Mouse (Mus musculus): ENCODE results near the gene Tenm4. TPM values are rescaled to one million over a fixed set of nuclear protein-coding genes. Genes with fewer than 3 reads are reported as not detected.
A peak's percentile ranks its signal among the peaks of the same experiment; 100 is the strongest.

The Tenm4 gene
- total RNA-seq, 2 experiments from 2014 or later, result 111 to 131 TPM

GRCm38 (mm10) chr7:96860650-96861049, 689.6 kb downstream of the Tenm4 start:
- Histone ChIP-seq H3K4me3 (no peak overlapping the region), H3K27ac (no peak overlapping the region)
- DNase-seq (ENCODE audit: low spot score in 2 of 2), result no peak
- TF ChIP-seq CTCF (conservative IDR thresholded peaks at IDR 0.05), result no peak

GRCm38 (mm10) chr7:96864894-96865722, 694.1 kb downstream of the Tenm4 start:
- Histone ChIP-seq H3K27ac (peak overlapping the region; percentile 36), H3K4me3 (no peak overlapping the region)
- peak in 1 of 2 experiments; percentile 52 for DNase-seq (ENCODE audit: low spot score in 2 of 2)
- no peak for TF ChIP-seq CTCF (conservative IDR thresholded peaks at IDR 0.05)

DNA sequence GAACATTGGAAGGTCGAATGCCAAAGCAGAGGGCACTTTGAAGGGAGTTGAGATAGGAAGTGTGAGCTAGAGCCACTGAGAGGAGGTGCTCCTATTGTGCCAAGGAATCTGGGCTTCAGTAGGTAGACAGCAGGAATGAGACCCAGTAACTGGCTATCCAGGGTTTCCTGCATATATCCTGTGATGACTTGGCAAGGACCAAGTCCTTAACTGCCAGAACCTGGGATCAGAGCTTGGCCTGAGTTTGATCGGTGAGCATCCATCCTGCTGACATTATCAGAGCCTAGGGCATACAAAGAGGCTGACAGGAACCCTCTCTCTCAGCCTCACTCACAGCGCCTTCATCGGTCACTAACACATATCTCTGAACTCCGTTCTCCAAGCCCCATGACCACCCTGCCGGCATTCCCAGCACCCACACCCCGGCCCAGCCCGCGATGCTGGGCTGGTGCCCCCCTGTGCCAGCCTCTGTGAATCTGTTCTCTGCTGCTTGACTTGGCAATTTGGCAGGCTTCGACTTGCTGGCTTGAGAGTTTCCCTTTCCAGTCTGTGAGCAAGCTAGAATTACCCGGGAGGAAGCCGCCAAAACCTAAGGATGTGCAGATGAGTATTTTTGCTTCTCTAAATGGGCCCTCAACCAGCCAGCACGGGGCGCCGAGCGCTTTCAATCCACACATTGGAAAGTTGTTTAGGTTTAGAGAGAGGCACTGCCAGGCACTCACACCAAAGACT, 698.2 kb downstream of the Tenm4 start:
- Histone ChIP-seq H3K4me3 (no peak overlapping the region), H3K27ac (no peak overlapping the region)
- TF ChIP-seq CTCF (conservative IDR thresholded peaks at IDR 0.05), result no peak
- peak; percentile 34 to 55 for DNase-seq (ENCODE audit: low spot score in 2 of 2)

- DNase-seq (ENCODE audit: low spot score in 2 of 2), result no peak
- Histone ChIP-seq H3K4me3 (no peak overlapping the region), H3K27ac (no peak overlapping the region)
- TF ChIP-seq CTCF (conservative IDR thresholded peaks at IDR 0.05), result no peak
Observed at GRCm38 (mm10) chr7:96870473-96870872, 699.4 kb downstream of the Tenm4 start.

- H3K27ac ChIP-seq, result no peak overlapping the region
- no peak overlapping the region for H3K4me3 ChIP-seq
- DNase-seq (ENCODE audit: low spot score in 2 of 2), result no peak
- no peak for TF ChIP-seq CTCF (conservative IDR thresholded peaks at IDR 0.05)
Observed at GRCm38 (mm10) chr7:96871031-96871430, 700.0 kb downstream of the Tenm4 start.

DNA sequence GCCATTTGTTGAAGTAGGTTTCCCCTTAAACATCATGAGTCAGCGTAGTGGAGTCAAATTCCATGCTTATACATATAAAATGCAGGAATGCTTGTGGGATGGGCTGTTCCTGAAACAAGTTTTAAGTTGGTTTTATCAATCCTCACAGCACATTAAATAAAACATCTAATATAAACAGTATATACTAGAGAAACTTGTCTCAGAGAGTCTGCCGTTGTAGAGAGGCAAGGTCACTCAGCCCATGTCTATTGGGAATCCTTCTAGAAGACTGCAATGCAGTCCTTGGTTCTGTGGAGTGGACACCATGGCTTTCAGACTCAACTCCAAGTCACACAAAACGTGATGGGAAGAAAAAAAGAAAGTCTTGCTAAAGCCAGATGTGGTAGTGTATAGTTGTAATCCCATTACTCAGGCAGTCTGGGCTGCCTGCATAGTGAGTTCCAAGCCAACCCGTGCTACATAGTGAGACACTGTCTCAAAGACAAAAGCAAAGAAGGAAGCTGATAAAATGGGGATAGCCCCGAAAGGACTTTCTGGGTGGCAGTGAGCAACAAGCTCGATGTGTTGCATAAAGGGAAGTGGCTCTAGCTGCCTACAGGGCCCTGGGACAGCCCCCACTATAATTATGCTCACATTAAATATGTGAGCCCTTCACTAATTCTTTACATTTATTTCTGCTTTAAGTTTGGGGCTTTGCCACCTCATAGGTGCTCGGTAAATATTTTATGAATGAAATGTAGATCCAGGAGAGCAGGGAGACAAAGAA, 707.6 kb downstream of the Tenm4 start:
- no peak for TF ChIP-seq CTCF (conservative IDR thresholded peaks at IDR 0.05)
- DNase-seq (ENCODE audit: low spot score in 2 of 2), result no peak
- Histone ChIP-seq H3K27ac (no peak overlapping the region), H3K4me3 (no peak overlapping the region)

DNA sequence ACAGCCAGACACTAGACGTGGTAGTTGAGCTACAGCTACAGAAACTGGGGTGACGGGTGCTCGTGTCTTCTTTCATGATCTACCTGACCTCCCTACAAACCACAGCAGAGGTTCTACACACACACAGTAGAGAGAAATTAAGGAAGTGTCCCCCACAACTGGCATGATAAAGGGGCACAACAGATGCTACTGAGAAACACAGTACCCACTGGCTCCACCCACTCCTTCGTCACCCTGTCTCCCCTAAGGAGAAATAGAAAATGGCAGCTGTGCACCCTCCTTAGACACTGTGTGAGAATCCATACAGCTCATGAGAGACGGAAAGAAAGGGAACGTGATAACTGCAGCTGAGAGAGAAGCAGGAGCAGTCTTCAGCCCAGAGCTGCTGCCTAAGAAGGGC, 708.5 kb downstream of the Tenm4 start:
- H3K27ac ChIP-seq, result no peak overlapping the region
- no peak for TF ChIP-seq CTCF (conservative IDR thresholded peaks at IDR 0.05)
- no peak for DNase-seq (ENCODE audit: low spot score in 2 of 2)
- no peak overlapping the region for H3K4me3 ChIP-seq

DNA sequence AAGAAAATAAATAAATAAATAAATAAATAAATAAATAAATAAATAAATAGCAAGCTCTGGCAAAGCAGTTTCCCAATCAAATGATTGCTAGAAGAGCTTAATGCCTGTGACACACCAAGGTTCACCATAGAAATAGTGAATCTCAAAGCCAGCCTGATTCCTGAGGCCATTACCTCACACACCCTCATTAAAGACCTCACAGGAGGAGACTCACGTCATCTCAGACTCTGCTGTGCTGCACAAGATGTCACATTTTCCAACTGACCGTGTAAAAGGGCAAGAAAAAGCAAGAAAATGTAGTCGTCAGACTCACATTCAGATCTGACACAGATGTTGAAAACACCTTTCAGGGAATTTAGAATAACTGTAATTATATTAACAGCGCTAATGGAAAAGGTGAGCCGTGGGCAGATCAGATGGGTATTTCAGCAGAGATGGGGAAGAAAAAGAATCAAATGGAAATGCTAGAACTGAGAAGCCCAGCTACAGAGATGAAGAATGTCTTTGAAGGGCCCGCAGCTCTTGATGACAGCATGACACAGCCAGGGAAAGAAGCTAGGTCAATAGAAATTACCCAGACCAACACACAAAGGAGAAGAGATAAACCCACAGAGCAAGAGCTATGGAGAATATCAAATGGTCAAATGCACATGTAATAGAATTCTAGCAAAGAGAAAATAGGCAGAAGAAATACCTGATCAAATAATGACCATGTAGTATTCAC, 709.3 kb downstream of the Tenm4 start:
- no peak for TF ChIP-seq CTCF (conservative IDR thresholded peaks at IDR 0.05)
- H3K27ac ChIP-seq, result no peak overlapping the region

GRCm38 (mm10) chr7:96883297-96883696, 712.3 kb downstream of the Tenm4 start:
- TF ChIP-seq CTCF (conservative IDR thresholded peaks at IDR 0.05), result no peak
- H3K27ac ChIP-seq, result no peak overlapping the region
- H3K4me3 ChIP-seq, result no peak overlapping the region
- no peak for DNase-seq (ENCODE audit: low spot score in 2 of 2)

More for the DNA sequence above, 709.3 kb downstream of the Tenm4 start:
- no peak for DNase-seq (ENCODE audit: low spot score in 2 of 2)
- no peak overlapping the region for H3K4me3 ChIP-seq

DNA sequence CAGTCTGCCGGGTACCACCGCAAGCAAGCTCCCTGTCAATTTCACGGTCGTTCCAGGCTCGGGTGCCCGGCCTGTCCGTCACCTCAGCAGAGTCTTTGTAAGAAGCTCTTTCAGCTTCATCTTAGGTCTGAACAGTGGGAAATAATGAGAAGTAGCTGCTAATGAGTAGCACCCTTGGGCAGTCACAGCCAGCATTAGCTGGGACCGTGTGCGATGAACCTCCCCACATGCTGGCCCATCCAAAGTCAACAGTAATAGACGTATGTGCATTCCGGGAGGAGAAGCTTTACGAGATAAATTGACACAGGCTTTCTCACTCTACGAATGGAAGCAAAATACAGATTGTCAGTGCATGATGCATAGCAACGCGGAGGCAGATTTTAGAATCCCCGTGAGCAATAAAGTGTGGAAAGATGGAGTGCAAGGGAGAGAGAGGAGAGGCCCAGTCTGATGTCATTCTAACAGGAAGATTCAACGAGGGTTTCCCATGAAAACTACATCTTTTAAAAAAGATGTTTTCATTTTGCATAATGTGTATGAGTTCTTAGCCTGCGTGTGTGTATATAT, 716.1 kb downstream of the Tenm4 start:
- no peak overlapping the region for H3K27ac ChIP-seq
- no peak for TF ChIP-seq CTCF (conservative IDR thresholded peaks at IDR 0.05)
- no peak for DNase-seq (ENCODE audit: low spot score in 2 of 2)
- no peak overlapping the region for H3K4me3 ChIP-seq

- DNase-seq (ENCODE audit: low spot score in 2 of 2), result no peak
- TF ChIP-seq CTCF (conservative IDR thresholded peaks at IDR 0.05), result no peak
- Histone ChIP-seq H3K27ac (peak overlapping the region; percentile 48; the same call in 1 of the 2 replicates), H3K4me3 (no peak overlapping the region)
Observed at GRCm38 (mm10) chr7:96889061-96890034, 718.3 kb downstream of the Tenm4 start.
